In genomic region chr2:36244705-36245104, GRCm38 (mm10) we compare ENCODE assay signal across 30 mouse cellular contexts. TPM values are rescaled to one million over a fixed set of nuclear protein-coding genes. Genes with fewer than 3 reads are reported as not detected.
A peak's percentile ranks its signal among the peaks of the same experiment; 100 is the strongest.
DNase-seq lines count a peak whose midpoint lies in the region; ATAC-seq and TF ChIP-seq lines count a peak whose summit lies in the region.
"Had no signal": no experiment of that assay in that cellular context is flagged by ENCODE, and none has a peak within 500 bp of the region (broad histone marks: within the 10 kb centered on the region; RNA-seq: fewer than 3 reads in every experiment).

No protein-coding gene starts in this region.

- 74% methylated on average over 3 of the region's 3 CpGs for WGBS in heart, embryonic 10.5 days
- 75% methylated on average over 3 of the region's 3 CpGs for WGBS in heart, embryonic 11.5 days (ENCODE audit: insufficient replicate concordance)
- WGBS in liver, embryonic 16.5 days (ENCODE audit: insufficient replicate concordance), result 52% methylated on average over 3 of the region's 3 CpGs
- WGBS in liver, postnatal 0 days (ENCODE audit: insufficient replicate concordance), result 60% methylated on average over 3 of the region's 3 CpGs
- 80% methylated on average over 3 of the region's 3 CpGs for WGBS in stomach, embryonic 15.5 days

- no peak overlapping the region for H3K4me3 ChIP-seq in heart, embryonic 10.5 days
- H3K4me3 ChIP-seq in heart, embryonic 11.5 days (ENCODE audit: low read depth, low read length), result no peak overlapping the region
- no peak overlapping the region for H3K4me3 ChIP-seq in liver, embryonic 16.5 days (ENCODE audit: low read depth, low read length)
- no peak overlapping the region for H3K4me3 ChIP-seq in liver, postnatal 0 days (ENCODE audit: low read depth, low read length)
- no peak overlapping the region for H3K4me3 ChIP-seq in stomach, embryonic 15.5 days (replicated peaks)
- H3K4me3 ChIP-seq: embryonic facial prominence, embryonic 12.5 days; heart, embryonic 13.5 days; hindbrain, embryonic 15.5 days; kidney, embryonic 15.5 days; midbrain, embryonic 12.5 days had no signal

- no peak overlapping the region for H3K27ac ChIP-seq in heart, embryonic 10.5 days
- H3K27ac ChIP-seq in heart, embryonic 11.5 days (ENCODE audit: low read depth, low read length), result no peak overlapping the region
- no peak overlapping the region for H3K27ac ChIP-seq in liver, embryonic 16.5 days (ENCODE audit: low read length)
- no peak overlapping the region for H3K27ac ChIP-seq in liver, postnatal 0 days (ENCODE audit: low read depth)
- H3K27ac ChIP-seq in stomach, embryonic 15.5 days, result peak overlapping the region; percentile 17; the same call in 1 of the 2 replicates
- H3K27ac ChIP-seq: embryonic facial prominence, embryonic 12.5 days; heart, embryonic 13.5 days; hindbrain, embryonic 15.5 days; kidney, embryonic 15.5 days; liver, embryonic 14.5 days; midbrain, embryonic 12.5 days had no signal

- H3K9ac ChIP-seq in heart, embryonic 11.5 days (ENCODE audit: low read depth, low read length), result no peak overlapping the region
- no peak overlapping the region for H3K9ac ChIP-seq in liver, embryonic 16.5 days (ENCODE audit: low read depth, low read length)
- no peak overlapping the region for H3K9ac ChIP-seq in liver, postnatal 0 days (replicated peaks)
- H3K9ac ChIP-seq in stomach, embryonic 15.5 days, result no peak overlapping the region
- H3K9ac ChIP-seq: embryonic facial prominence, embryonic 12.5 days; heart, embryonic 13.5 days; hindbrain, embryonic 15.5 days; kidney, embryonic 15.5 days; liver, embryonic 14.5 days; midbrain, embryonic 12.5 days had no signal

- H3K4me1 ChIP-seq in heart, embryonic 10.5 days, result no peaks in the 10 kb centered on the region
- H3K4me1 ChIP-seq in heart, embryonic 11.5 days (ENCODE audit: control insufficient read depth, insufficient read depth, low read length), result no peaks in the 10 kb centered on the region
- H3K4me1 ChIP-seq in liver, embryonic 16.5 days (ENCODE audit: control insufficient read depth, low read depth, low read length), result no peaks in the 10 kb centered on the region; the same call in 1 of the 2 replicates
- H3K4me1 ChIP-seq in liver, postnatal 0 days (ENCODE audit: insufficient read depth), result peaks cover 8% of the 10 kb centered on the region
- 0 out of 2 replicates have a peak, but pooled peaks cover 14% of the 10 kb centered on the region for H3K4me1 ChIP-seq in stomach, embryonic 15.5 days
- H3K4me1 ChIP-seq: embryonic facial prominence, embryonic 12.5 days; hindbrain, embryonic 15.5 days; kidney, embryonic 15.5 days; midbrain, embryonic 12.5 days had no signal

- peaks cover 4% of the 10 kb centered on the region; the same call in 1 of the 2 replicates for H3K36me3 ChIP-seq in heart, embryonic 10.5 days
- H3K36me3 ChIP-seq in heart, embryonic 11.5 days (ENCODE audit: control insufficient read depth, insufficient read depth, low read length), result no peaks in the 10 kb centered on the region
- H3K36me3 ChIP-seq in liver, embryonic 16.5 days (ENCODE audit: control insufficient read depth, insufficient read depth), result no peaks in the 10 kb centered on the region; the same call in 1 of the 2 replicates
- peaks cover 16% of the 10 kb centered on the region for H3K36me3 ChIP-seq in liver, postnatal 0 days (replicated peaks; ENCODE audit: insufficient read depth, low read length)
- H3K36me3 ChIP-seq in stomach, embryonic 15.5 days, result 0 out of 2 replicates have a peak, but pooled peaks cover 5% of the 10 kb centered on the region
- H3K36me3 ChIP-seq: embryonic facial prominence, embryonic 12.5 days; hindbrain, embryonic 15.5 days; midbrain, embryonic 12.5 days had no signal

- H3K9me3 ChIP-seq in heart, embryonic 10.5 days, result no peaks in the 10 kb centered on the region
- H3K9me3 ChIP-seq in heart, embryonic 11.5 days (replicated peaks; ENCODE audit: control insufficient read depth, low read length), result no peaks in the 10 kb centered on the region; the same call in 1 of the 2 replicates
- H3K9me3 ChIP-seq in liver, embryonic 16.5 days (replicated peaks; ENCODE audit: control insufficient read depth, low read length), result no peaks in the 10 kb centered on the region
- no peaks in the 10 kb centered on the region for H3K9me3 ChIP-seq in liver, postnatal 0 days (ENCODE audit: low read length)
- no peaks in the 10 kb centered on the region for H3K9me3 ChIP-seq in stomach, embryonic 15.5 days
- H3K9me3 ChIP-seq: embryonic facial prominence, embryonic 12.5 days; heart, embryonic 13.5 days; hindbrain, embryonic 15.5 days; kidney, embryonic 15.5 days; midbrain, embryonic 12.5 days had no signal

- H3K4me2 ChIP-seq in heart, embryonic 11.5 days, result no peak overlapping the region
- no peak overlapping the region for H3K4me2 ChIP-seq in liver, embryonic 16.5 days (ENCODE audit: low read depth, low read length)
- H3K4me2 ChIP-seq in liver, postnatal 0 days (ENCODE audit: low read depth, low read length), result no peak overlapping the region
- no peak overlapping the region for H3K4me2 ChIP-seq in stomach, embryonic 15.5 days
- H3K4me2 ChIP-seq: embryonic facial prominence, embryonic 12.5 days; heart, embryonic 13.5 days; hindbrain, embryonic 15.5 days; kidney, embryonic 15.5 days; midbrain, embryonic 12.5 days had no signal

- TF ChIP-seq EP300 in liver, postnatal 0 days (IDR thresholded peaks at IDR 0.05; ENCODE audit: low read depth), result no peak

- DNase-seq in heart, embryonic 10.5 days (ENCODE audit: low spot score), result peak; percentile 17
- DNase-seq in liver, postnatal 0 days, result no peak
- DNase-seq in brain, adult 2 months (ENCODE audit: low read depth, low spot score), result peak; percentile 27
- no peak for DNase-seq in thymus, adult 18-20 months
- no peak for DNase-seq in ovary, postnatal 36 days (ENCODE audit: low spot score)
- DNase-seq: adrenal gland, postnatal 10 days; cerebellum, adult 11 months; cerebellum, adult 9-10 months; cerebellum, postnatal 36 days; embryo, embryonic 11 days; gastrocnemius, postnatal 25 days; heart, adult 18-20 months; heart, postnatal 10 days; kidney, adult 11 months; kidney, postnatal 25 days; layer of hippocampus, postnatal 36 days; left cerebral cortex, postnatal 4 days; lung, postnatal 14 days; right cerebral cortex, postnatal 14 days had no signal

- no peaks in the 10 kb centered on the region for H3K27me3 ChIP-seq in heart, embryonic 10.5 days (ENCODE audit: insufficient read depth, poor library complexity, severe bottlenecking)
- H3K27me3 ChIP-seq in heart, embryonic 11.5 days (ENCODE audit: control insufficient read depth, insufficient read depth, low read length), result no peaks in the 10 kb centered on the region
- no peaks in the 10 kb centered on the region for H3K27me3 ChIP-seq in liver, embryonic 16.5 days (ENCODE audit: control insufficient read depth, insufficient read depth, low read depth, low read length)
- no peaks in the 10 kb centered on the region for H3K27me3 ChIP-seq in liver, postnatal 0 days (ENCODE audit: insufficient read depth, low read length)
- no peaks in the 10 kb centered on the region for H3K27me3 ChIP-seq in stomach, embryonic 15.5 days (replicated peaks)
- H3K27me3 ChIP-seq: embryonic facial prominence, embryonic 12.5 days; heart, embryonic 13.5 days; hindbrain, embryonic 15.5 days; kidney, embryonic 15.5 days; midbrain, embryonic 12.5 days; Patski had no signal

- ATAC-seq in heart, embryonic 11.5 days (replicated peaks; ENCODE audit: insufficient number of reproducible peaks, low FRiP score, low TSS enrichment), result no peak
- 0 out of 2 replicates have a peak, but pooled peaks have one; percentile 21 for ATAC-seq in liver, embryonic 16.5 days (ENCODE audit: low read depth)
- ATAC-seq in liver, postnatal 0 days, result no peak
- no peak for ATAC-seq in stomach, embryonic 15.5 days (ENCODE audit: insufficient read depth, low FRiP score, low read depth)
- ATAC-seq: forebrain, embryonic 14.5 days had no signal

- no peak for TF ChIP-seq CTCF in liver, postnatal 0 days (IDR thresholded peaks at IDR 0.05; ENCODE audit: low read depth)

RNA-seq across cellular contexts. Expression of gene Ptgs1, which starts 14.5 kb away (rescaled TPM):
- polyA plus RNA-seq in heart, embryonic 10.5 days (2016; fragmentation: Nextera tagmentation; extraction: Ambion mirVana), result 12.2 and 16.4 TPM in 2 replicates
- 19.4 TPM in 2 replicates for polyA plus RNA-seq in heart, embryonic 11.5 days (2014; fragmentation: Nextera tagmentation; extraction: Ambion mirVana)
- 20.9 and 22.5 TPM in 2 replicates for polyA plus RNA-seq in liver, embryonic 16.5 days (2015; fragmentation: Nextera tagmentation; extraction: Ambion mirVana)
- polyA plus RNA-seq in liver, postnatal 0 days (2015; fragmentation: Nextera tagmentation; extraction: Ambion mirVana), result 24.7 and 25.3 TPM in 2 replicates
- polyA plus RNA-seq in stomach, embryonic 15.5 days (2015; fragmentation: Nextera tagmentation; extraction: Ambion mirVana), result 27.9 and 31.3 TPM in 2 replicates

Comparison
In these comparisons a context has a peak if more than half of its experiments do, and no peak if none do; other contexts are left out.
1. DNase-seq: peak in heart, embryonic 10.5 days (single experiment) and brain, adult 2 months (single experiment); none in liver, postnatal 0 days (single experiment), thymus, adult 18-20 months (0 of 2) and ovary, postnatal 36 days (single experiment).